Mouse (Mus musculus) urinary bladder, postnatal 10 days (tissue): Measurements from ENCODE around the gene Atg7.
A peak's percentile ranks its signal among the peaks of the same experiment; 100 is the strongest.
"Not testable (repeated sequence)": the region's sequence is repeated elsewhere in the genome, so short reads cannot be mapped to it uniquely, and the experiment has no call there.

Source experiments
- DNase-seq: peaks from one replicate; pipeline ENCODE4 v3.0.0; 2022; ENCODE audit warnings: low spot score

Atg7 gene

DNA sequence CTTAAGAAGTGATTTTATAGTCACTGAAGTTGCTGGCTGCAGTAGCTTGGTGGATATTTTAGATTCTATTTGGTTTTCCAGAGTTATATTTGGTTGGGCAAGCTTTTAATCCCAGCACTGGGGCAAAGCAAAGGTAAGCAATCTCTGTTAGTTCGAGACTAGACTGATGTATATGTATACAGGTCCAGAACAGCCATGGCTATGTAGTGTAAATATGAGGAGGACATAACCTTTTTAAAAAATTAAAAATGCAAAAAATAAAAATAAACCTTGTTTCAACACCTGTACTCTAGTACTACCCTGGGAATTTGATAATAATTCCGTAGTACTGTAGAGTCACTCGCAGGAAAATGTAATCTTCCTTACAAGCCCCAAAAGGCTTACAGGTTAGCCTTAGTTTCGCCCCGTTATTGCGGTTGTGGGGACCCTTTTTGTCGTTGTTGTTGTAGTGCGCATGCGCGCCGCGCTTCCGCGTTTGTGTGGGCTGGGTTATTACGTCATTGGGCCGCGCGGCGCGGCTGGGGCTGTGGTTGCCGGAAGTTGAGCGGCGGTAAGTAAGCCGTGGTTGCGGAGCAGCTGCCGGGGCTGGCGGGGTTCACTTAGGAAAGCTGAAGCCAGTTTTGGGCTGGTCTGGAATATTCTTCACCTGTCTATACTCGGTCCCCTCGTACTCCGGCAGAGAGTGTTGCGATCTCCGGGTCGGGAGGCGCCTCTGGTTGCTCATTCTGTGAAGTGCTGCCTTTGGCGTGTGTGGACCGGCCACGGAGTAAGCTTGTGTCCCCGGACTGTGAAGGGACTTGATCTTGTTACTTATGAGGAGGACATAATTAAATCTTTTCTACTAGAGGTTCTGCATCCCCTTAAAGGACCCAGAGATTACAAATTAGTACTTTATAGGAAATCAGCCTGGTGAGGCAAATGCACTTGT is at the start of gene Atg7:
Atg7 (plus strand) TSS at position 497 of the 928 bp plus-strand sequence.
- peak; percentile 81 for DNase-seq

DNA sequence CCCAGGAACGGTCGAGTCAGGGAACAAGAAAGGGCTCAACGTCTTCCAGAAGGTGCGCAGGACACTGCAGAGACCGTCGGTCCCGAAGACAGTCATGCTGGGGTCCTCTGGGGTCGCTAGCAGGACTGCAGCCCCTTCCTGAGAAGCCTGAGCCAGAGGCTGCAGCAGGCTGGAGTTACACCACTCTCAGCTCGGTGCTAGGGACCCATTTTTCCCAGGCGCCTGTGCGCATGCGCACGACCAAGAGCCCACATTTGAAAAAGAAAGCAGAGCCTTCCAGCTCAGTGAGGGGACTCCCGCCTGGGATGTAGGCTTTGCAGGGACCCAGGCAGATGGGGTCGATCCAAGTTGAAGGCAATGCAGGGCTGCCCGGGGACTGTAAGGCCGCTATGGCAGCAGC is 28.8 kb upstream of the Atg7 start:
- peak; percentile 13 for DNase-seq

DNA sequence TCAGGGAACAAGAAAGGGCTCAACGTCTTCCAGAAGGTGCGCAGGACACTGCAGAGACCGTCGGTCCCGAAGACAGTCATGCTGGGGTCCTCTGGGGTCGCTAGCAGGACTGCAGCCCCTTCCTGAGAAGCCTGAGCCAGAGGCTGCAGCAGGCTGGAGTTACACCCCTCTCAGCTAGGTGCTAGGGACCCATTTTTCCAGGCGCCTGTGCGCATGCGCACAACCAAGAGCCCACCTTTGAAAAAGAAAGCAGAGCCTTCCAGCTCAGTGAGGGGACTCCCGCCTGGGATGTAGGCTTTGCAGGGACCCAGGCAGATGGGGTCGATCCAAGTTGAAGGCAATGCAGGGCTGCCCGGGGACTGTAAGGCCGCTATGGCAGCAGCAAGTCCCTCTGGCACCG is 9.0 kb upstream of the Atg7 start:
- DNase-seq = not testable (repeated sequence)

DNA sequence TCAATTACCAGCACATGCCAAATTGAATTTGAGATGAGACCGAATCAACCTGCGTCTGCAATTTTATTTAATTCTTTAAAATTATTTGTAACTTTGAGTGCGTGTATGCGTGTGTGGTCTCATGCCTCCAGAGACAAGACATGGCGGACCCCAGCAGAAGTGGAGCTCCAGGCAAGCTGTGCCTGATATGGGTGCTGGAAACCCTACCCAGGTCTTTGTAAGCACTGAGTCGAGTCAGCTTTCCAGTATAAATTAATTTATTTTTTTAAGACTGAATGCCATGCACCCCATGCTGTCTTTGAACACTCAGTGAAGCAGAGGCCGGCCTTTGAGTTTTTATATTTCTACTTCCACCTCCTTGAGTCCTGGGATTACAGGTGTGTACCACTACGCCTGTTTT is 819 bp downstream of the Atg7 start:
- DNase-seq = no peak

DNA sequence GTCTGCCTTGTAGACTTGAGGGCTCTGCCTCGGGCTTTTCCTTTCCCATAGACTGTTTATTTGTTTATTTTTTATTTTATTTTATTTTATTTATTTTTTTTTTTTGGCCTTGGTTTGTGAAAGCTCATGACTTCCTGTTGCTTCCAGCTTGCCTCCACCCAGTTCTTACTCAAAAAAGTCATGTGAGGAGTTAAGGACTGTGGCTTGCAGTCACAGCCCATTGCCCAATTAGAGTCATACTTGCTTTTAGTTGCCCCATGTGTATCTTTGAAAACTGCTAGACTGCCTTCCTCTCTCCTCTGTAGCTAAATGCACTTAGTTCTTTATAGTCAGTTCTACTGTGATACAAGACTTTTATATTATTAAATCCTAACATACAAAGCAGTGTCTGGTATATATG is 1.6 kb downstream of the Atg7 start:
- DNase-seq = no peak

DNA sequence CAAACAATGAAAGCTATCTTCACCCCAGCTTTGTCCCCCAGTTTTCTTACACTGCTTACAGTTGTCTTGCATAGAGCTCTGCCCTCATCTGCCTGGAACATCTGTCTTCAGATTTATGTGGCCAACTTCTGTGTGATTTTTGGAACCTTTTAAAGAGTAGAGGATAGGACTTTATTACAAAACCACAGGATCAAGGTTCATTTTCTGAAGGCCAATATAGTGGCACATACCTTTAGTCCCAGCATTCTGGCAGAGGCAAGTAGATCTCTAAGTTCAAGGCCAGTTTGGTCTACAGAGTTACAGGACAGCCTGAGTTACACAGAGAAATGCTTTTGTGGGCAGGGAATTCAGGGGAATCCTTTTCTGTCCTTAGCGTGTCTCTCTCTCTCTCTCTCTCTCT is 3.3 kb downstream of the Atg7 start:
- DNase-seq = no peak

DNA sequence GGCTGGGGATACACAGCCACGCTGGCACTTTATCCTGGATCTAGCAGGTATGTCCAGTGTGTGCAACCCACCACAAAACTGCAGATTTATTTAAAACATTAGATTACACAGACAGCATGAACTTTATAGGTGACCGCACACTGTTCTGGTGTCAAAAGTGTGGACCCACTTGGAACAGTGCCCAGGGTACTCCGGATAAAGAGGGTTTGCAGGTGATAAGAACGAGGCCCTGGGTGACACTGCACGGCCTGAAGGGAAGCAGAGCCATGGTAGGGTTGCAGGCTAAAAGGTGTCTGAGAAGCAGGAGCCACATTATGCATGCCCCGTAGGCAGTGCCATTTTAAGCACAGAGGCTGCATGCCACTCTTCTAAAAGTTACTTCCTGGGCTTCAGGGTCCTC is 4.1 kb downstream of the Atg7 start:
- DNase-seq = no peak

DNA sequence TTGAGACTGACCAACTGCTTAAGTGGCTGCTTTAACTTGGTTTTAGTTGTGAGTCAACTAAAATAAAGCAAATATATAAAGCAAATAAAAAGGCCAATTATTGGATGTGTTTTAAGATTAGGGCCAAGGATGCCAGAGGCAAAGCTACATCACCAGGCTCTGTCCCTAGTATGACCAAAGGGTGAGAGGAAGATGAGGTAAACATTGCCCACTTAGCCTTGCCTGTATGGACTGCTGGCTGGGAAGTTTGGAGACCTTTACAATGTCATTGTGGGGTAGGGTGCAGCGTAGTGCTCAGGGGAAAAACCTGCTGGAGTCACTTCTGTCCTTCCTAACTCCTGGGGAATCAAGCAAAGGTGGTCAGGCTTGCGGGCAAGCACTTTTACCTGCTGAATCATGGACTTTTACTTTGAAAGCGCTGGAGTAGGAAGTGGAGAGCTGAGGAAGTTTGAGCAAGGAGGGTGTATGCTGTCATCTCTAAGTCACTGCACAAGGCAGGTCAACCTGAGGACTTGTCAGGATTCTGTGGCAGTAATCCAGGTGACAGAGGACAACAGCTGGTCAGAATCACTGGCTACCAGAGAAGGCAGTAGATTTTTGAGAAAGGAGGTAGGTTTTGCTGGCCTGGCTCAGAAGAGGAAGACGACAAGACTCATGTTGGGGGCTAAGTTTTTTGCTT is 5.6 kb downstream of the Atg7 start:
- no peak for DNase-seq

DNA sequence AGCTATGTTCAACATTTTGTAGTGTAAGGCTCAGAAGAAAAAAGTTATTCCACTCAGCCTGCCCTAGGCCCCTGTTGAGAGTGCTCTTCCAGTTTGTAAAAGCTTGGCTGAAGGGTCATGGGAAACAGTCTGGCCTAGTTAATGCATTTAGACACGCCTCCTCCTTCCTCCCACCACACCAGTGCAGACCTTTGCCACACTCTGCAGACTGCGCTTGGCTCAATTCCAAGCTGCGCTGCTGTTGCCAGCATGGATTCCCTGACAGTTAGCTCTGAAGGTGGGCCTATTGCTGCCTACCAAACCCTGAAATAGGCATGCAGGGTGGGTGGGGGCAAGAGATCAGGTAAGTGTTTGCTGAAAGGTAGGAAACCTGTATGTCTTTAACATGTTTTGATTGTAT is 9.3 kb downstream of the Atg7 start:
- DNase-seq = no peak

DNA sequence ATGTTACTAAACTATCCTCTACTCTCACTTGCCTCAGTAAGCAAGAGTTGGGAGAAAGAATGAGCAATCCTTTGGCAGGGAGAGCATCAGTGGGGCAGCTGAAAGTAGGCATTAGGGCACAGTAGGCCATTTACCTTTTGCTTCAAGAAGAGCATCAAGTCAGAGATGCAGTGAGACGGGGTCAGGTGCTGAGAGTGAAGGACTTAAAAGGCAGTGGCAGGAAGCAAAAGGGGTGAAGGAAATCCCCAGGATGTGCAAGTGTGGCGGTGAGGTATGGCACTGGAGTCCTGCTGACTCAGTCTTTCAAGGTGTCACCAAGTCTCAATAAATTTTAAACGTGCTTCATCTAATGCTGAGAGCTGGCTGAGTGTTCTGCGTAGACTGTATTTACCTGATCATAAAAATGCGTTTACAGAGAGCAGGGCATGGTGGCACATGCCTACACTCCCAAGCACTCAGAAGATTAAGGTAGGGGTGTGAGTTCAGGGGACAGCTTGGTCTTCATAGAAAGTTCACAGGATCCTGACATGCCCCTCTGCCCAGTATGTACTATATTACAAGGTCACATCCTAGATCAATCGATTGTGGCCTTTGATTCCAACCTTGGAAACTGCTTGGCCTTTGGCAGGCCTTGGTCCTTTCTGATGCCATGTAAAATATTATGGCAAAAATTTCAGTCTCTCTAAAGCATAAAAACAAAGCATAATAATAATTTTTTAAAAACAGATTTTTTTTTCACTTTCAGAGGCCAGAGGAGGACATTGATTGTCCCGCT is 14.1 kb downstream of the Atg7 start:
- no peak for DNase-seq

DNA sequence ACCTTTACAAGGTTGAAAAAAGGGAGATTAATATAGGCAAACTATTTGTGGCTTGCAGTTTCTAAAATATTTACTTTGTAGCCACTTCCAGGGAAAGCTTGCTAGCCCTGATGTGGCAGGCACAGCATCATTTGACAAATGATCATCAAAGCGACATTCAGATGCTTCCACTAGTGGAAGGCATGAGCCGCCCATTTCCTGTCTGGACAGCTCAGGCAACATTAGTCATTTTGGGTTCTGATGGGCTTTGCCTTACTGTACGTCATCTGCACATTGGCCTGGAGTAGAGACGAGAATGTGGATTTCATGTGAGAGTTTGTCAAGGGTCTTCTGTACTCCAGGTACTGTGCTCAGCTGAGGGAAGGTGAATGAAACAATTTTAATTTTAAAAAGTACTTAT is 14.9 kb downstream of the Atg7 start:
- DNase-seq = no peak

DNA sequence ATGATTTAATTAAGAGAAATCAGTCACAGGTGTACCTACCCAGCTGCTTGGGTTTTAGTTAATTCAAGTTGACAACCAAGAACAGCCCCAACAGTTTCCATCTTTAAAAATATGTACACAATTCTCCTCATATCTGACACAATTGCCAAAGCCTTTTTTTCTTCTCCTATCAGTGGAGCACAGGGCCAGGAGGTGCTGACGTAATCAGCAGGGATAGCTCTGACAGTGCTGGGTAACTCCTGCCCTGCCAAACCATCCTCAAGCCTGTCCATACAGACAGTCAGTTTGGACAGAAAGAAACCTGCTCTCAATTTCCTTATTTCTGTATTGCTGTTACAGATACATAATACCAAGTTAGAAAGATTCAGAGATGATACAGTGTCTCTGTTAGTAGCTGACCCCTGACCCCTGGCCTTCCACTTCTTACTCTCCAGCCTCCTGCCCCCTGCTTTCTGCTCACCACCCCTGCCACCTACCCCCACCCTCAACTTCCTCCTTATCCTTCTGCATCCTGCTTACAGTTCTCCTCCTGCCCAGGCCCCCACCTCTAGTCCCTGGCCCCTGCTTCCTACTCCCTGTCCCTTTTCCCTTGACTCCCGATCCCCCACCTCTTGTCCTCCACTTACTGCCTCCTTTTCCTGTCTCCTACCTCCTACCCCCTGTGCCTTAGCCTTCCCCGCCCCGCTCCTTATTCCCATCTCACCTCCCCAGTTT is 16.5 kb downstream of the Atg7 start:
- no peak for DNase-seq

DNA sequence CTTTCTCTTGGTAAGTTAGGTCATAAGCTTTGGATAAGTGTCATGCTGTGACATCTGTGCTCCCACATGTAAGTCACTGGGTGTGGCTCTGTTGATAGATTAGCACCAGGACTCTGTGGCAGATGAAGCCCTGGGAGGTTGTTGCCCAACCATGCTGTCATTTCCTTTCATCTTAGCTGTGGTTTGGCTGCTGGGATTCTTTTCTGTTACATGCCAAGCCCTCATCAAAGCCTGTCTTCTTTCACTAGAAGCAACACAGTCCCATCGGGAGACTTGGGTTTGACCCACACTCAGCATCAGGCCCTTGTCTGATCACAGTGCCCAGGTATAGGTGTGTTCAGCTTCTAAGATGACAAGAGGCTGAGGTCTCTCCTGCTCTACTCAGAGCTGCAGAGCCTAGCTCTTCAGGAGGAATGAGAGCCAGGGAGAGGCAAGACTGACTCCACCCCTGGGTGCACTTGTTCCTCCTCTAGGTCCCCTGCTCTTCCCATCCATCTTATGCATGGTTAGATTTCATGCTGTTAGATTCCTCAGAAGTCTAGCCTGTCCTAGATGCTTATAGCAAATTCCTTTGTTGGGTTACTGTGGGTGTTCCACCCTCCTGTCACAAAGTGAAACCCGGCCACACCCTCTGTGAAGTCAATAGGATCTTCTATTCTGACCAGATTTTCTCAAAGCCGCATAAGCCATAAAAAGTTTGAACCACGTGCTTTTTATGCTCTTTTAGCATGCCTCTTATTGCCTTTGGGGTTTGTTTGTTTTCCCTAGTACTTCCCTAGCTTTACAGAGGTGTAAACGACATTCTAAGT is 17.3 kb downstream of the Atg7 start:
- DNase-seq = no peak

DNA sequence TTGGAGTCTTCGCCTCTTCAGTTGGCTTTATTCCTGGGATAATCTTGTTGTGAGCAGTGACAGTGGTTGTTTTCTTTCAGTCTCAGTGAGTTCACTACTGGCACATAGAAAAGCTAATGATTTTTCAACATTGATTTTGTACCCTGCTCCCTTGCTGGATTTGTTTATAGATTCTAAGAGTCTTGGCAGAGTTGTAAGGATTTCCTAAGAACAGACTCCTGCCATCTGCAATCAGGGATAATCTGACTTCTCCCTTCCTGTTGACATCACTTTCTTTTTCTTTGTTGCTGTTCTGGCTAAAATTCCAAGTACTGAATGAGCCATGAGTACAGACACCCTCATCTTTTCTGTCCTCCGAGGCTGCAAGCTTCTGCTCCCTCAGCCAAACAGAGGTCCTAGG is 20.8 kb downstream of the Atg7 start:
- DNase-seq = no peak

DNA sequence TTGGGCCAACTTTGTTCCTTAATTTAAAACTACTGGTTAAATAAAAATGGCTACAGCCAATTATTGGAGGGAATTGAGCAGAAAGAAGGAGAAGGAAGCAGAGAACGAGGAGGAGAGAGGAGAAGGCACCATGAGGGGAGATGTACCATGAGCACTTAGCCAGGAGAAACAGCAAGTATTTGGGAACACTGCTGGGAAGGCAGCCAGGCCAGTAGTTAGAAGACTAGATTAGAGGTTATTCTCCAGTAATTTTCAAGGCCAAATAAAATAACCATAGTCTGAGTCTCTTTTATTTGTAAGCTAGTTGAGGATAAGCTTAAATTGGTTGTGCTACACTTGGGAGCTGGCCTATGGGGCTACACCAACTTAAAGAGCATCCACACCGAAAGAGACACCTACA is 21.8 kb downstream of the Atg7 start:
- no peak for DNase-seq

DNA sequence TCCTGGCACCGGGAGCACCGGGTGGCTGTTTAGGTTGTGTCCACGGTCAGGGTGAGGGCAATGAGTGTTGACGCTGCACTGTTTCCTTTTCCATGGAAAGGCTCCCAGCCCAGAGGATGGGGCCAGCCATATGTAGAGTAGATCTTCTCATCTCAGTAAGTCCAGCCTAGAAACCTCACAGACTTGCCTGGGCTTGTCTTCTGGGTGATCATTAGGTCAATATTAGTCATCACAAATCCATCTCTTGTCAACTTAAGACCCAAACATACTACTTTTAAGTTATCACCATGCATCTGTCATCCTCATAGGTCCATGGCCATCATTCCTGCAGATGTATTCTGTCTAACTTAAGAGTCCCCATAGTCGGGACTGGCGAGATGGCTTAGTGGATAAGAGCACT is 24.6 kb downstream of the Atg7 start:
- no peak for DNase-seq

DNA sequence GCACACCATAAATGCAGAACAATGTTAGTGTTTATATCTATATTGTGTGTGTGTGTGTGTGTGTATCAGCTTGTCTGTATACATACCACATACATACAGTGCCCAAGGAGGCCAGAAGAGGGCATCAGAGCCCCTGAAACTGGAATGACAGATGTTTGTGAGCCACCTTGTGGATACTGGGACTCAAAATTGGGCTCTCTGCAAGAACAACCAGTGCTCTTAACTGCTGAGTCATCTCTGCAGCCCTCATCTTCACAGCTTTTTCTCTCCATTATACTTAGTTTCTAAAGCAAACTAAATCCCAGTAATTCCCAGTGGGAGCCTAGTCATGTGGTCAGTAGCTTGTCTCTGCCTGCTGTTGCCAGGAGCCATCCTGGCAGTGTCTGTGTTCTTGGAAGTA is 31.9 kb downstream of the Atg7 start:
- DNase-seq = no peak

DNA sequence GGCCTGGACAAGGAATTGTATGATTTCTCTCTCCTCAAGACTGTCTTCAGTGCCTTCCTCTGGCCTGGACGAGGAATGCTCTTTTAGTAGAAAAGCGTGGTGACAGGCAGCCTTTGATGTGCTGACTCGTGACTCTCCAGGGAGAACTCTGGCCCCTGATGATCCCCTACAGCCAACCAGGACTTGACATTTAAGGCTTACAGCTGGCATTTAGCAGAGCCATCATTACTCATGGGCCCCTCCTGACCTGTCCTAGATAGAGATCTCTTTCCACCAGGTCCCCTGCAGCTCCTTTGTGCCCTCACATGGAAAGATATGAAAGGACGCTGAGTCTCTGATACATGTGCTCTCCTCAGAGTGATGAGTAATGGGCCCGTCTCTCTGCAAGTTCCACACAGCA is 33.2 kb downstream of the Atg7 start:
- DNase-seq = no peak

DNA sequence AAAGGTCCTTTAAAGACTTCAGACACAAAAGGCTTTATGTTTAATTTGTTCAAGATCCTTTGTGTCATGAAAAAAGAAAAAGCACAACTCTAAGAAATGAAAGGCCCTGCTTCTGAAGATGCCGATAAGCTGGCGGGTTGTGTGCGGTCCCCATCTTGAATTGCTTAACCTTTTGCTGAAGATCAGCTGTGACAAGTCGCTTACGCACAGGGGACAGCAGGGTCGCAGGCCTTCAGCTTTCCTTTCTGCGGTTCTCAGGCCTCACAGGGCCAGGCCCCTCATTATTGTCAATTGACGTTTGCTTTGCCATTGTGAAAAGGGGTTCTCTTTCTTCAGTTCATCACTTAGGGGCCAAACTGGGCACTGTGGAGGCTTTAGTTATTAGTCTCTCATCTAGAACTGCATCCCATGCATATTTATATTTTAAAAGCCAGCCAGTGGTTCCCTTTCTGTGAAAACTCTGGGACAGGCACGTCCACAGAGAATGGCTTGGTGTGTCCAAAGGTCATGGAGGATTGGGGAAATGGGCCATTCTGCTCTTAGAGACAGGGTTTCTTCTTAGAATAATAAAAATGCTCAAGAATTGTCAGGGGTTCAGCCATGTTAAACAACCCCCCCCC is 39.3 kb downstream of the Atg7 start:
- no peak for DNase-seq

DNA sequence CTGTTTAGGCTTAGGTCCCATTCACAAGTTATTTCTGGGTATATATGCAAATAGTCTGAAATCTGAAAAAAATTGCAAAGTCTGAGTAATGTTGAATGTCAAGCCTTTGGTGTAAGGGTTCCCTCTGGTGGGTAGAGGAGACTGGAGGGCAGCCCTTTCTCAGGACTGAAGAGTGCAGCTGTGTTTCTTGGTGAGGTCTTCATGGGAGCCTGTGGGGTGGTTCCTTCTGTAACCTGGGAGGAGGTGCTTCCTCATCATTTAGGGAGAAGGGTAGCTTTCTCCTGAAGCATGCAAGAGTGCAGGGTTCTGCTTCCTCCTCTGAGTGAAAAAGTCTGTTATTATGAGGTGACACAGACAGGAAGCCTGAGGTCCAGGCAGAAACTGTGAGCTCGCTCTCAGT is 40.8 kb downstream of the Atg7 start:
- no peak for DNase-seq

DNA sequence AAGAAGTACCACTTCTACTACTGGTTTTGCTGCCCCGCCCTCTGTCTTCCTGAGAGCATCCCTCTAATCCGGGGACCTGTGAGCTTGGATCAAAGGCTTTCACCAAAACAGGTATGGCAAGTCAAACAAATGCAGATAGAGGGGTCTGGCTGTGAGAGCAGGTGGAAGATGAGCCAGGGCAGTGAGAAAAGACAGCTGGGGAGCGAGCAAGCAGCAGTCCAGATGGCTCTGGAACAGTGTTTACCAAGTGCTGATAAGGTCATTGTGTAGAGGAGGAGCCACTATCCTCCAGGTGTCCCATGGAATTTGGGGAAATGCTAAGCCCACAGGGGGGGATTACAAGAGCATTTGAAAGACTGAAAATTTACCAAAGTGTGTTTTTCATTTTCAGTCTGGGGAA is 41.5 kb downstream of the Atg7 start:
- DNase-seq = no peak
